Mouse (Mus musculus): ENCODE measurements around the gene Nlrc5. TPM values are rescaled to one million over a fixed set of nuclear protein-coding genes. Genes with fewer than 3 reads are reported as not detected.
A peak's percentile ranks its signal among the peaks of the same experiment; 100 is the strongest.
"Not testable (repeated sequence)": the region's sequence is repeated elsewhere in the genome, so short reads cannot be mapped to it uniquely, and the experiment has no call there.

The Nlrc5 gene
- under 1 TPM; 0.13 to 0.41 TPM for total RNA-seq (2021)
- long read RNA-seq, experiment 1, result 0 reads
- long read RNA-seq, experiment 2, result 0 reads

DNA sequence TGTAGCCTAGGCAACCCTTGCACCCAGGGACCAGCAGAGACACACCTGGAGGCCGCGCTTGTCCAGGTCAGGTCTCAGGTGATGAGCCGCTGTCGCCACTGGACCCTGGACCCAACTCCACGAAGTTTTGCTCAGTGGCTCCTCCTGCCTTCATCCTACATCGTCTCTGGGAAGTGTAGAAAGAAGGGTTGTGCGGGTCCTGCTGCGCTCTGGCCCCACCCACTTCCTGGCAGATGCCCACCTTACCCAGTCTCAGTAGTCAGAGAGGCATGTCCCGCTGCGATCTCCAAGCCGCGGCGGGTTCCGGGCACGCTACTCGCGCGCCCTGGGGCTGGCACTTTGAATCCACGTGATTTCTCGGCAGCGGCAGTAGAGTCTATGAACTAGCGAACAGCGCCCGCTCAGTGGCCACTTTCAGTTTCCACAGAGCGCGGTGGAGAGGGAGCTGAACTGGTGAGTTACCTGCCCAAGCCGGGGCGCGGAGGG lies at the start of gene Nlrc5:
Nlrc5 (plus strand) TSS at position 376 of the 486 bp plus-strand sequence.
- intact Hi-C loops (cut with DNase I; ENCODE audit: low total_unique reads), result no loop called here
- peak; percentile 65 for DNase-seq

DNA sequence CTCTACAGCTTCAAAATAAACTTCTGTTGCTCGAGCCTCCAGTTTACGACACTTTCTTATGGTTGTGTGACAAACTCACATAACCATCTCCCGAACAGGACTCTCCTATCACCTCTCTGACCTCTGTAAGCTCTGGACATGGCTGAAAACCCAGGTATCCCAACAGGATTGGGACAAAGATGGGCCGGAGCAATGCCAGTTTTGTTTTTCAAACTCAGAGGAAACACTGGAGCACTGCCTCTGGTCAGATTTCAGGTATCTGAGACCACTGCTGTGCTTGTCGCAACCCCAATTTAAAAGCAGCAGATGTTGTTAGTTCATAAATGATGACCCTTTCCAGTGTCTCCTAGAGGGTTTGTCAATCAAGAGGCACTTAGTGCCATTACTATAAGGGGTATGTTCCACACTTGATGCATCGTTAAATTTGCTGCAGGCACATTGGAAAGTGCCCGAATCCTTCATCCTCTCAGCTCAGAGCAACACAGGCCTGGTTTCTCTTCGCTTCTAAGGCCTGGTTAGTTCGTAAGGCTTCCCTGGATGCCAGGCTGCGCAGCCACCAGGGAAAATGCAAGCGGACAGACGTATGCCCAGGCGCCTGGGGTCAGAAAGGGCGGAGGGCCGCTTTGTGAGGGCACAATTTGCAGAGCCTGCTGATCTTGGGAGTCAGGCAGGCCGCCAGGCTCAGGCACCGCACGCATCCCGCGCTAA lies 48.5 kb upstream of the Nlrc5 start:
- DNase-seq, result no peak
- intact Hi-C loops (cut with DNase I; ENCODE audit: low total_unique reads), result no loop called here

DNA sequence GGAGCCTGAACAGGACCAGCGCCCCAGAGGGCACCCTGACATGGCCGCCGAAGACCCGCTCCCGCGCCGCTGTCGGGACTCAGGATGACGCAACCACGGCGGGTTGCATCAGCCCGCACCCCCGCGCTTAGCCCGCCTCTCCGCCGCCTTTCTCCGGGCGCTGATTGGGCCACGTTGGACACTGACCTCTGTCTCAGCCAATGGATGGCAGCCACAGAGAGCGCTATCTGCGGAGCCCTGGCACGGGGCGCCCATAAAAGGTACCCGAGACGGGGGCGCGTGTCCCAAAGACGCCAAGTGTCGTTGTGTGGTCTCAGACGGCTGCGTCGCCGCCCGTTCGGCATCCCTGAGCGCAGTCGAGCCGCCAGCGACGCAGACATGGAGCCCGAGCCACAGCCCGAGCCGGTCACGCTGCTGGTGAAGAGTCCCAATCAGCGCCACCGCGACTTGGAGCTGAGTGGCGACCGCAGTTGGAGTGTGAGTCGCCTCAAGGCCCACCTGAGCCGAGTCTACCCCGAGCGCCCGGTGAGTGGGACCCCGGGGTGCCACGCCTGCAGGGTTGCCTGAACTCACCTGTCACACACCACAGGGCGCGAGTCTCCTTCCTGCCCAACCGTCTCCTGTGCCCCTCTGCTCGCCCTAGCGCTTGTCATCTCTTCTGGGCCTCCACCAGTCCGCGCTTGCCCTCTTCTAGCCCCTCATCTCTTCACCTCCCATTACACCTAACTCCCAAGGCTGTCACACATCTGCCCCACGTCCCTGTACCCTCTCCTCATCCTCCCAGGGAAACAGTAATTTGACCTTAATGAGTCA lies 47.7 kb upstream of the Nlrc5 start, which contains the start of gene Herpud1:
Herpud1 (plus strand) TSS at position 225 of the 813 bp plus-strand sequence.
- DNase-seq, result peak; percentile 97
- intact Hi-C loops (cut with DNase I; ENCODE audit: low total_unique reads), result no loop called here

DNA sequence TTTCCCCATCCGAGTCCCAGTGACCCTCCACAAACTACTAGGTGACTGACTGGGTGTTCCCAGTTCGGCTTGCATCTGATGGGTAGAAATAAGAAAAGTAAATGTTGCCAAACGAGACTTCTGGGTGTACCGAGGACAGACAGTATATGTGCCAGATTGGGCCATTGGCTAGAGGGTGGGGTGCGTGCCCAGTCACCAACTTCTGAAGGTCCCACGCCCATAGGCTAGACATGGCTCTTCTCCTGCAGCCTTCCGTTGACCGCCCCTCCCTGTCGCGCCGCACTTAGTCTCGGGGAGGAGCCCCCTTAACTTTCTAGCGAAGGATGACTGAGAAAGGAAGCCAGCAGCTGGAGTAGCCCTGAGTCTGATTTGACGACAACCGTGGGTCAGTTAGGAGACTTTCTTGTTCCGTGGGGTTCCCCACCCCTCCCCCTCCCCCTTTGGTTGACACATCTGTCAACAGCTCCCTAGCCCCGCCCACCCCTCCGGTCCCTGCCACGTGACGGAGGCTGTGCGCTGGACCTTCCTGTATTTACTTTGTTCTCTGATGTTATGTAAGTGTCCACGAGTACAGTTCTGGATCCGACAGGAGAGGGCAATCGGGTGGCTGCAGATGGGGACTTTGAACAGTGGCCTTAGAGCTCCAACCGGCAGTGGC lies 47.0 kb upstream of the Nlrc5 start:
- DNase-seq, result peak; percentile 80

DNA sequence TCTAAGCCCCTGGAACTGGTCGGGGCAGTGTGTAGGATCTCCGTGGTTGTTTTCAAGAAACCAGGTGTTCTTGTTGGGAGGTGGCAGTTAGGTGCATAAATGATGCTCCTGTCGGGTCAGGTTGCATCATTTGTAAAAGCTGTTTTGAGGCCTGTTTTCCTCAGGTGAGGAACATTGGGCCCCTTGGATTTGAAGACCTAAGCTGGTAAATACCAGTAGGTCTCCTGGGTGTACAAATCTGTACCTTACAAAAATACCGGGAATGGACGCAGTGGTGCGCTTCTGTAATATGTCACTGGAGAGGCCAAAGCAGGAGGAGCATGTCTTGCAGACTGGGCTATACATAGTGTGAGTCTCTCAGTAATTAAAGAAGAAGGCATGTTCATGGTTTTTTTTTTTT lies 46.4 kb upstream of the Nlrc5 start:
- no peak for DNase-seq
- intact Hi-C loops (cut with DNase I; ENCODE audit: low total_unique reads), result no loop called here

More for the DNA sequence above, 47.0 kb upstream of the Nlrc5 start:
- intact Hi-C loops (cut with DNase I; ENCODE audit: low total_unique reads), result no loop called here

DNA sequence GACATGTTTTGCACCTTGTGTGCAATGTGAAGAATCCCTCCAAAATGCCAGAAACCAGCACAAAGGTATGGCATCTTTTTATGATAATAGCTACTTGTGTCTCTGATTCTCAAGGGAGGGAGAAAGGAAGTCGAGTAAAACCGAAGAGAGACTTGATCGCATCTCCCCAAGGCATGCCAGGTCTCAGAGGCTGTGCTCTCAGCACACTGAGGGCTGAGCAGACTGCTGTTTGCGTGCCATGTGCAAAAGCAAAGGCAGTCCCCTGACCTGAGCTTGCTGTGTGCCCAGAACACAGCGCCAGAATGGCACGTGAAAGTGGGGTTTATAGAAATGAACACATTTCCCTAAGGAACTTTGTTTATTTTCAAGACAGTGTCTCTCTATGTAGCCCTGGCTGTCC lies 44.6 kb upstream of the Nlrc5 start:
- DNase-seq, result no peak
- intact Hi-C loops (cut with DNase I; ENCODE audit: low total_unique reads), result no loop called here

DNA sequence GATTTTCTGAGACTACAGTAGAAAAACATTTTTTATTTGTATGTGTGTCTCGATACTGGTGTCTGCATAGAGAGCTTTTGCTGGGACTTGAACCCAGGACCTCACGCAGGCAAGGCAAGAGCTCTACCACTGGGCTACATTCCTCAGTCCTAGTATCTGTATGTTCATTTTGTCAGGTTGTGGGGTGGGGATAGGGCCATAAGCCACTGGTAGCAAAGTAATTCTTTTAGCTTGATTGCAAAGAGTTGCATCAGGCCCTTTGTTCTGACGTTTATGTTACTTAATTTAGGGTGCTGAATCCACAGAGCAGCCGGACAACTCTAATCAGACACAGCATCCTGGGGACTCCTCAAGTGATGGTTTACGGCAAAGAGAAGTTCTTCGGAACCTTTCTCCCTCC lies 43.7 kb upstream of the Nlrc5 start:
- intact Hi-C loops (cut with DNase I; ENCODE audit: low total_unique reads), result no loop called here
- DNase-seq, result no peak

DNA sequence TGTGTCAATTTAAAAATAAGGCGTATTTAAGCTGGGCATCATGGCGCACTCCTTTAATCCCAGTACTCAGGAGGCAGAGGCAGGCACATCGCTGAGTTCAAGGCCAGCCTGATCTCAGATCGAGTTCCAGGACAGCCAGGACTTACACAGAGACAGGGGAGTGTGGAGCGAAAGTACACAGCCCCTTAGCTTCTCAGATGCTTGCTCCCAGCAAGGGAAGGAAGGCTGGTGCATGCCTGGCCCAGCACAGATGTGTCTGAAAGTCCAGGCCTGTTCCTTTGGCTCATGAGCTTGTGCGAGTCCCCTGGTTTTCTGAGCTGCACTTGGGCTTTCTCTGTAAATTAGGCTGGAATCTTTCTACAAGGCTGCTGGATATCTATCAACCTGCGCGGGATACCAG lies 43.2 kb upstream of the Nlrc5 start:
- intact Hi-C loops (cut with DNase I; ENCODE audit: low total_unique reads), result no loop called here
- DNase-seq, result no peak

DNA sequence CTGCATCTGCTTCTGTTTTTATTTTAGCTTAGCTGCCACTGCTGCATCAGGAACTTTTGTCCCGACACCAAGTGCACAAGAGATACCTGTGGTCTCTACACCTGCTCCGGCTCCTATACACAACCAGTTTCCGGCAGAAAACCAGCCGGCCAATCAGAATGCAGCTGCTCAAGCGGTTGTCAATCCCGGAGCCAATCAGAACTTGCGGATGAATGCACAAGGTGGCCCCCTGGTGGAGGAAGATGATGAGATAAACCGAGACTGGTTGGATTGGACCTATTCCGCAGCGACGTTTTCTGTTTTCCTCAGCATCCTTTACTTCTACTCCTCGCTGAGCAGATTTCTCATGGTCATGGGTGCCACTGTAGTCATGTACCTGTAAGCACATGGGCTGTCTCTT lies 42.0 kb upstream of the Nlrc5 start:
- DNase-seq, result peak; percentile 45
- intact Hi-C loops (cut with DNase I; ENCODE audit: low total_unique reads), result no loop called here

DNA sequence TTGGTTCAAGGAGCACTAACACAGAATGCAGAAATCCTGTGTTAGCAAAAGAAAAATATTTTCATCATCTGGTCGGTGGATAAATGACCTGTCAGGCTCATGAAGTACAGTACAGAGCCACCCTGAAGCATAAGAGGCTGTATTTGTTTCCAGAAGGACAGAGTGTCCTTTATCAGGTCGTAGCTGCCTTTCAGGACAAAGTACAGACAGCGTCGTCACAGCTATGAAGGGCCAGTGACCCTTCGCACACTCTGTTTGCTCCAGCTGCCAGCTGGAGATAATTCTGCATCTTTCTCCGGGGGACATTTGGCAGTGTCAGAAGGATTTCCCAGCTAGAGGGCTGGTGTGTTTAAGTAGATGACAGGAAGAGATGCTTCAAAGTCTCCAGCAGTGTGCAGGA lies 41.5 kb upstream of the Nlrc5 start:
- no peak for DNase-seq
- intact Hi-C loops (cut with DNase I; ENCODE audit: low total_unique reads), result no loop called here

DNA sequence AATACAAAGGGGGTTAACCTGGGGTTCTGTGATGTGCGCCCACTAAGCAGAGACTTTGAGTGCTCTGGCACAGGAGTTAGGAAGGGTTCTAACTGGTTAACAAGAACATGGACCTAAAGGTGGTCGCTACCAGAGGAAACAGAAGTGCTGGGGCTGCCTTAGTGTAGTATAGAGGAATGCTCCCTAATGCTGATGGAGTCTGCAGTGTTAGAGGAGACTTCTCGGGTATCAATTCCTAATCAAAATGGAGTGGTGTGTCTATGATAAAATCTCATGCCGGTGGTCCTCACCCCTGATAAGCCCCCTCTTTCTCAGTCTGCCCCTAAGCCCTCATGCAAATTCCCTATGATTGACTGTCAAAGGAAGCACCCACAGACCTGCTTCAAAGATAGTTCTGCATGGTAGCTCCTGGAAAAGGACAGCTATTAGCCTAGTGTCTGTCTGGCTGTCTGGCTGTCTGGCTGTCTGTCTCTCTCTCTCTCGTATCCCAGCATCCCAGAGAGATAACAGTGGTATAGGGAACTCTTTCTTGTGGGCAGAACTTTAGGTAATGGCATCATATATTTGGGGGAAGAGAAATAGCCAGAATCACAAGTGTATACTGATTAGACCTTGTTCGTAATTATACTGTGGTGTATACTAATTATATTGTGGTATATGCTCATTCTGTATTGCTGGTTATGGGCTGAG lies 38.2 kb upstream of the Nlrc5 start:
- no peak for DNase-seq
- intact Hi-C loops (cut with DNase I; ENCODE audit: low total_unique reads), result loop anchor here (5.0 kb wide), 1 partner anchor 54 kb away; no protein-coding TSS in a partner anchor

DNA sequence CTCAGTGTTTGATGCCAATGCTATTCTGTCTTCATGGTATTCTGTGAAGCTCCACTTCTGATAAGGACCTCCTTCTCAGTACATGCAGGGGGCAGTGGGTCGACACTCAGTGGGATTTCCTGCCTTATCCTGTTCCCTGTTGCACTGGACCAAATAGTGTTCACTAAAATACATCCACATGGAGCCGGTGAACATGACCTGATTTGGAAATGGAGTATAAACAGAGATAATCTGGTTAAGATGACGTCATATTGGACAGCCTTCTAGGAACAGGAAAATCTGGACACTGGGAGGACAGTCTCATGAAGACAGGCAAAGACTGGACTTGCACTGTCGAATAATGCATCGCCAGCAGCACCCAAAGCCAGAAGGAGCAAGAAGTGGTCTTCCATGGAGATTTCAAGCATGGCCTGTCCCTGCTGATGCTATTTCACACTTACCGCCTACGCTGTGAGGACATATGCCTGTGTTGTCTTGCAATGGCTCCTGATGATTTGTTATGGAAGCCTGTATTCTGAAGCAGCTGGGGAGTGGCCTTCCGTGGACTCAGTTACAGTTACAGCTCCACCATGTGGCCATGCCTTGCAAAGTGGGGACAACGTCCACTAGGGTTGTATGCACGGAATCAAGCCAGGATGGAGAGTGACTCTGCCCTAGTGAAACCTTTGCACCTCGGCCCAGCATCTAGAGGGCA lies 37.0 kb upstream of the Nlrc5 start:
- peak; percentile 49 for DNase-seq

DNA sequence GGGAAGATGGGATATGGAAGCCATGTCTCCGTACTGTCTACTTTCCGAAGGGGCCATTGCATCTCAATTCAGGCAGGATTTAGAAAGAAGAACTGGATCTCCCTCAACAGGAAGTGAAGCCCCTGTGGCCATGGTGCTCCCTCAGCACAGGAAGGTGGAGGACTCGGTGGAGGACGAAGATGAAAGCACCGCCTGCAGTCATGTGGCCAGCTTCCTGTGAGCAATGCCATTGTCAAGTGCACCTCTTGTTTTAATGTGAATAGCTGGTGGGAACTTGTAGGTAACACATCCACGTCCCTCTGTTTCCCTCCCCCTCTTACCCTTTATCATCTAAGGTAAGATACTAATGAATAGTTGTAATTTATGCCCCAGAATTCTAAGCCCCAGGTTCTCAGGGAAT lies 35.6 kb upstream of the Nlrc5 start:
- intact Hi-C loops (cut with DNase I; ENCODE audit: low total_unique reads), result loop anchor here (5.0 kb wide), 1 partner anchor 56 kb away; no protein-coding TSS in a partner anchor
- DNase-seq, result no peak

More for the DNA sequence above, 37.0 kb upstream of the Nlrc5 start:
- intact Hi-C loops (cut with DNase I; ENCODE audit: low total_unique reads), result loop anchor here (5.0 kb wide), 1 partner anchor 55 kb away; no protein-coding TSS in a partner anchor

DNA sequence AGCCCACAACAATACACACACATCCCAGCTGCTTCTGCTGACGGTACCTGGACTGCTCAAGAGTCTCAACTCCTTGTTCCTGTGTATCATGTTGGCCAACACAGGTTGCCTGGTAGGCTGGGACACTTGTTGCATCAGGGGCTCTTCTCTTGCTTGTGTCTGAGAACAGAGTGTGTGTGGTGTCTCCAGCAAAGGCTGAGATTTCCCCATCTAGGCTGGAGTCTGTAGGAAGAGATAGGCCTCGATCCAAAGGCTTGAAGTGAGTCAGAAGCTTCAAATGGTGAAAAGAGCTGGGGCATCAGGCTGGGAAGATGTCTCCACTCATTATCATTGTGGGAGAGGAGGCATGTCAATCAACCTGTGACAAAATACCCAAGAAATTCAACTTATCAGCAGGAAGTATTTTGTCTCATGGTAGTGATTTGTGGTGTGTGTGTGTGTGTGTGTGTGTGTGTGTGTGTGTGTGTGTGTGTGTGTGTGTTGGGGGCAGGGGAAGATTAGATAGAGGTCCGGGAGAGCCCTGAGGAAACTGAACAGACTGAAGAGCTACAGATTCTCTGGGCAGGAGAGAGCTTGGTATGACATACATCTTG lies 34.7 kb upstream of the Nlrc5 start:
- intact Hi-C loops (cut with DNase I; ENCODE audit: low total_unique reads), result loop anchor here (5.0 kb wide), 1 partner anchor 57 kb away; no protein-coding TSS in a partner anchor
- DNase-seq, result no peak

DNA sequence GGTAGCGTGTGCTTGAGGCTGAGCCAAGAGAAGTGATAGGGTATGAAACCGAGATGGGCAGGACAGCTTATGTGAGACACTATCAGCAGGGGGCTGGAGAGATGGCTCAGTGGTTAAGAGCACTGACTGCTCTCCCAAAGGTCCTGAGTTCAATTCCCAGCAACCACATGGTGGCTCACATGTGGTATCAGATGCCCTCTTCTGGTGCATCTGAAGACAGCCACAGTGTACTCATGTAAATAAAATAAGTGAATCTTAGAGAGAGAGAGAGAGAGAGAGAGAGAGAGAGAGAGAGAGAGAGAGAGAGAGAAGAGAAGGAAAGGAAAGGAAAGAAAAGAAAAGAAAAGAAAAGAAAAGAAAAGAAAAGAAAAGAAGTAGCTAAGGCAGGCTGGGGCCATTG lies 34.2 kb upstream of the Nlrc5 start:
- not testable (repeated sequence) for DNase-seq
- intact Hi-C loops (cut with DNase I; ENCODE audit: low total_unique reads), result loop anchor here (5.0 kb wide), 1 partner anchor 58 kb away; no protein-coding TSS in a partner anchor

DNA sequence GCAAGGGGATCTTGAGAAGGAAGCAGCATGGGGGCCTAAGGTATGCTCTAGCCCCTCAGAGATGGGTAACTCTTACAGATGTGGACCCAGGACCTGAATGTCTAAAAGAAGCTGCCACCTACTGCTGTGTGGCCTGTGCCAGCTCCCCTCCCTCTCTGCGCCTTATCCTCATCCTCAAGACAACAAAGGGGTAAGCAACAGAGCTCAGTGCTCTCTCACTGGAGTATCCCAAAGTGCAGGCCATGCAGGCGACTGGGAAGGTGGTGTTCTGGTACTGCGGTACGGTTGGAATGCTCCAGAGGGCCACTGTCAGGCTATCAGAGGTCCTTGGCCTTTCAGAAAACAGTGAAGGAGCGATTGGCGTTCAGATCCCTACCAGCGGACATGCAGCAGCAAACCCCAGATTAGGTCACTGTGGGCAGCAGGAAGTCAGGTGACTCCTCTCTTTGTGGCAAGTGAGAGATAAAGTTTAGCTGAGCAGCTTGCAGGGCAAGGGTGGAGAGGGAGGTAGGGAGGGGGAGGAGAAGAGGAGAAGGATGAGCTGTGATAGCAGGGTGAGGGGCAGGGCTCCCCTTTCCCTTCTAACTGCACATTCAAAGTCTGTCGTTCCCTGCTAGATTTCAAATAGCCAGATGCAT lies 25.6 kb upstream of the Nlrc5 start:
- intact Hi-C loops (cut with DNase I; ENCODE audit: low total_unique reads), result no loop called here
- no peak for DNase-seq

DNA sequence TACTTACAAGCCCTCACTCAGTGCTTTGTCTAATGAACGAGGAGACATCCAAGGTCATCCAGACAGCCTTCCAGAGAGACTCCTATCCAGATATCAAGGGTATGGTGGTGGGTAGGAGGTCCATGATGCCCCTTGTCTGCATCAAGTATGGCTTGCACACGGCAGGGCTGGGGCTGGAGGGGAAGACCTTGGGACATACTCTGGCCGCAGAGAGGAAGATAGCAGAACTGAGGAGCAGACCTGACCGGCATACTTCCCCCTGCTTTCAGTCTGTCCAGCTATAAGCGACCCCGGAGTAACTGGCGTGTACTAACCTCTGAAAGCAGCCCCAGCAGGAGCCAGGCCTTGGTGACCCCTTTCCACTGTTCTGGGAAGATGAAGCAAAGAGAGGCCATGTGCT lies 24.6 kb upstream of the Nlrc5 start:
- intact Hi-C loops (cut with DNase I; ENCODE audit: low total_unique reads), result no loop called here
- DNase-seq, result no peak

DNA sequence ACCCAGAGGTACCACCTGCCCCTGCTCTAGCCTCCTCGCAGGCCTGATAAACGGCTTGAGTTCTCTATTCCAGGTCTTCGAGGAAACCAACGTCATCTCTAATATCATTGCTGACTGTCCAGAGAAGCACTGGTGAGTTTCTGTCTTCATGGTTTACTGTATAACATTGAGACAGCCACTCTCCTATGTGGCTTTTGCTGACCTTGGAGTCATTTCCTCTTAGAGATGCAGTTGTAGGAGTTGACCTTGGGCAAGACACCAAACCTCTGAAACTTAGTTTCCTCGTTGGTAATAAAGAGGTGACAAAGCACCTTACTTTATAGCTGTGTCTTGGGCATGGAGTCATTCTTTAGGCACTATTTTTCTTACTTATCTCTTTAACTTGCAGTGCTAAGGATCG lies 21.6 kb upstream of the Nlrc5 start:
- intact Hi-C loops (cut with DNase I; ENCODE audit: low total_unique reads), result no loop called here
- no peak for DNase-seq
